Mouse (Mus musculus) cerebral cortex, adult 2 months (tissue): Measurements from ENCODE around the gene Tnnt1.

Experiments used
- WGBS: fragments of 180-500 bp; shearing (Covaris S2); methylation state at CpG from one replicate; pipeline ENCODE4 v1.1.7; 2018; 5-methylcytosine and 5-hydroxymethylcytosine counted together

Tnnt1 gene

DNA sequence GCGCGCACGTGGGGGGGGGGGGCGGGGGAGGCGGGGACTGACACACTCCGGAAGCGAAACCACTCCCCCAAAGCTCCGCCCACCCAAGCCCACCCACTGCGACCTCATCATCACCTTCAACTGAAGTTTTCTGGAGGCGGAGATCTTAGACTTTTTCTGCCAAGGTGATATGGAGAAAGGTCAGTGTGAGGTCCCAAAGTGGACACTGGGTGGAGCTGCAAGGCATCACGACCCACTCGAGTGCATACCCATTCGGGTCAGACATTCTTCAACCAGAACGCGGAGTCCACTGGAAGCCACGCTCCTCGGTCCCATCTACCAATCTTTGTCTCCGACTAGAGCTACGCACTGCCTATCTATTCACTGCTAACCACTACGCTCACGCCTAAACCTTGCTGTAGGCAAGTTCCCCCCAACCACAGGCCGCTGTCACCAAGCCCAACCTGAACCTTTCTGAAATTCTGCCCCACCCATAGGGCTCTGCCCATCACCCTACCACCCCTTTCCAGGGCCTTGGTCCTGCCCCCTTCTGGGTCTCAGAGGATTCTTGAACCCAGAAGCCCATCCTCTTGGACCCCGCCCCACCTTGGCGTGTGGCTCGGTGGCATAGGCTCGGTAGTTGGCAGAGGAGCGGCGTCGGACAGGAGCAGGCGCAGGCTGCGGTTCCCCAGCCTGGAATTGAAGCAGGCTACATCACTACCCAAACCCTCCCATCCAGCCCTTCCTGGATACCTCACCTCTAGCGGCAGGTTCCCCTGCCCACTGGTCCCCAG is 5.2 kb upstream of the Tnnt1 start:
- 37% methylated on average over 32 of the region's 32 CpGs for WGBS

DNA sequence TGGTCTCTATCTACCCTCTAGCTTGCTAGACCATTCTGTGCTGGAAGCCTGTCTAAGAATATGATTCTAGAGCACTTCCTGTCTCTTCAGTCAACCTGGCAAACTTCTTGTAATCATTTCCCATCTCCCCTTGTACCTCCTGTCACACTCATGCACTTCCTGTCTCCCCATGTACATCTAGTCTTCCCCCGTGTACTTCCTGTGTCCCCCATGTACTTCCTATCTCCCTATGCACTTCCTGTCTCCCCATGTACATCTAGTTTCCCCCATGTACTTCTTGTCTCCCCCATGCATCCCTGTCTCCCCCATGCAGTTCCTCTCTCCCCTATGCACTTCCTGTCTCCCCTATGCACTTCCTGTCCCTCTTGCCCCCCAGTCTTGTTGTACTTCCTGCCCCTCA is 2.3 kb upstream of the Tnnt1 start:
- WGBS, result 77% methylated on average over 1 of the region's 1 CpGs

DNA sequence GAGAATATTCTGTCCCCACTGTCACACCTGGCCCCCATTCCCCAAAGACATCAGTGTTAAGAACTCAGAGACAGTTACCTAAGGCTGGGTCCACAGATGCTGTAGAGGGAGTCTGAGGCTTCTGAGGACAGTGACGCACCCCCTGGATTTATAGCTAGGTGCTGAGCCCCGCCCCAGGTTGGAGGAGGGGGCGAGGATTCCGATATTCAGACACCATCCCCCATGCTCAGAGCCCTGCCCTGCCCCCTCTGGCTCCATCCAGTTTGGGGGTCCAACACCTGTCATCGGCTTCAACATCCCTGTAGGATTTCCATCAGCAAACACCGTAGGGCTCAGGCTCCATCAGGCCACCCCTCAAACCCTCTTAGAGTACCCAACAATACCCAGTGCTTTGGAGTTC is 329 bp downstream of the Tnnt1 start:
- 67% methylated on average over 6 of the region's 6 CpGs for WGBS

DNA sequence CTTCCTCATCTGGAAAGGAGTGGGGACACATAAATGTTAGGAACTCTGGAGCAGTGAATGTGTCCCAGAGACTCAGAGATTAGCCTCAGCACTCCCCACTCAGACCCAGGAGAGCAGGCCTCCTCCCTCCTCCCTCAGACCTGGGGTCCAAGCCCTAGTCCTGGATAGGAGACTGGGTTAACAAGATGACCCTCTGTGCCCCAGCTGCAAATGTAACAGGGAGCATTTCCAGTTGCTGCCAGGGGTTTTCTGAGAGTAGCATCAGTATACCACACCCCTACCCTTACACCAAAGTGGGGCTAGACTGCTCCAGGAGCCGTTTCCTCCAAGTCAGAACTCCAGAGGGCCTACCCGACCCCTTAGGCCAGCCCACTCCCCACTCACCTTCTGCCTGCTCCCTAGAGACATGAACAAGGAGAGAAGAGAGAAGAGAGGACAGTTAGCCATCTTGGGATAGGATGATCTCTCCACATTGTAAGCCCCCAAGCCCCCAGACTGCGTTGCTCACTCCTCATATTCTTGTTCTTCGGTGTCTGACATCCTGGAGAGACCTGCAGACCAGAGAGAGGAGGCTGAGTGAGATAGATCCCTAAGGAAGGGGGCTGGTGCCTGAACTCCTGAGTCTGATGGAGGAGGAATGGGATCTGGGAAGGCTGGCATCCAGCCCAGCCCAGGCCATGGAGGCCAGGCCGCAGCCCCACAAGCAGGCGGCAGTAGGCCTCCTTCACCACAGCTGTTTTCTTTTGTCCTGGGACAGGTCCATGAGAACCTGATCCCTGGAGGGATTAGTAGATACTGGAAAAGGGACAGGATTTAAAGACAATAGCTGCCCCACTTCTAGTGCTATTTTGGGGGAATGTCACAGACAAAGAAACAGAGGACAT is 2.1 kb downstream of the Tnnt1 start:
- WGBS, result 71% methylated on average over 6 of the region's 6 CpGs

DNA sequence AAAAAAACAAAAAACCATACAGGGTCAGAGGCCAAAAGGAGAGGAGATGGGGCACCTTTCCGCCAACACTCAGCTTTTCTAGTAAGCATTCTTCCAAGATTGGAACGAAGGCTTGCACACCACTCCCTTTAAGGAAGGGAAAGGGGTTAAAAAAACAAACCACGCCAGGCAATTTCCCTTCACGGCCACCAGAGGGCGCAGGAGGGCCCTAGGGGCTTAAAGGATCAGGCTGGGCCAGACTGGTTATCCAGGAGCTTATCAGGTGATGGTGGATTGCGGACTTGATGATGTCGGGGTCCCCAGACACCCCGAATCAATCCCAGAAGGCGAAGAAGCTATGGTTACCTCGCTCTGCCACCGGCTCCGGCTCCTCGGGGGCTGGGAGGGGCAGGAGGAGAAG is 2.9 kb downstream of the Tnnt1 start:
- 34% methylated on average over 13 of the region's 13 CpGs for whole genome bisulfite sequencing

DNA sequence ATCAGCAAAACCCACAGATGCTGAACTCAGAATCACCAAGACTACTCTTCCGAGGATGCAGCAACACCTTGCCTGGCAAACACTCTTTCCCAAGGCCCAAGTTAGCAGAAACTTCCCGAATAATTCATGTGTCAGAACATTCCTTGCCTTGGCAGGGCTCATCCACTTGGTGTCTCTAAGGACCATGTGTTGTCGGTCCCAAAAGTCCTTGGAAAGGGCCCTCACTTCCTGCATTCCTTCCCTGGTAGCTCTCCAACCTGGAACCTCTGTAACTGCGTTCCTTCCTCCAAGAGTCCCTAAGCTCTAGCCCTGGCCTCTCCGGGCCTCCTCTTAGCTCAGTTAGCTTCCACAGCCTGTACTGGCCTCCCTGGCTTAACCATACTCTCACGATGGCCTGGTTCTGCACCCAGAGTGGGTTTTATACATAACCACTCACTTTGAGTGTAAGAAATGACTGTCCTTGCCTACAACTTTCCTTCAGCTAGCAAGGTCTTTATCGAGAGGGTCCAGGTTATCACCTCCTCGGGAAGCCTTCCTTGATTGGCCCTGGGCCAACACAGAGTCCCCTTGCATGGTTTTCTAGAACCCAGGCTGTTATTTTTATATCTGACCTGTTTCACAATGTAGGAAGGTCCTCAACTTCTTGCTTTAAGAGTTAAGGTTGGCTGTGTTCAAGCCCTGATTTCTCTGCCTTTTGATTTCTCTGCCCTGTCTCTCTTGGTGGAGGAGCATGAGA is 4.5 kb downstream of the Tnnt1 start:
- WGBS, result 75% methylated on average over 8 of the region's 8 CpGs

DNA sequence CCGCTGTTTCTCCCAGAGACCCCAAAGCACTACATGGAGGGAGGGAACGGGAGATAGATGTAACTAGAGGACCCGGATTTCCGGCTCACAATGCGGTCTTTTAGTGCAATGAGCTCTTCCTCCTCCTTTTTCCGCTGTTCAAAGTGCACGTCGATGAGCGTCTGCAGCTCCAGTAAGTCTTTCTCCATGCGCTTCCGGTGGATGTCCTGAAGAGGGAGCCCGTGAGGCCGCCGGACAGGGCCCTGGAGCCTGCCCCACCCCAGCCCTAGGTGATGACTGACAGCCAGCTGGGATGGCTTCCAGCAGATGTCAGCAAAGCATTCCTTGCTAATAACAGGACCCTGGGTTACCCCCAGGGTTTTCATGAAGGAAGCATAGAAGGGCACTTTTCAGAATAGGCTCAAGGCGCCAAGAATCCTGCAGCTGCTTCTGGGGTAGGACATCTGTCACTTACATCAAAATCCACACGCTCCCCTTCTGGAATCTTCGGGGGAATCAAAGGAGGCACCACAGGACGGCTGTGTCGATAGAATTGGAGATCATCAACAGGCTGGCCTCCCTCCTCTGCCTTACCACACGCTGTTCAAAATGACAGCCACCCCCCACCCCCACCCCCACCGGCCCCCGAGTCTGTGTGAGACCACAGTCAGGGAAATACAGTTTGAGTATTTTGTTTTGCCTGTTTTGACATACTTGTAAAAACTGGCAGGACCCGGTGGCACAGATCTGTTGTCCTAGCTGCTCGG is 6.1 kb downstream of the Tnnt1 start:
- 27% methylated on average over 24 of the region's 24 CpGs for WGBS

DNA sequence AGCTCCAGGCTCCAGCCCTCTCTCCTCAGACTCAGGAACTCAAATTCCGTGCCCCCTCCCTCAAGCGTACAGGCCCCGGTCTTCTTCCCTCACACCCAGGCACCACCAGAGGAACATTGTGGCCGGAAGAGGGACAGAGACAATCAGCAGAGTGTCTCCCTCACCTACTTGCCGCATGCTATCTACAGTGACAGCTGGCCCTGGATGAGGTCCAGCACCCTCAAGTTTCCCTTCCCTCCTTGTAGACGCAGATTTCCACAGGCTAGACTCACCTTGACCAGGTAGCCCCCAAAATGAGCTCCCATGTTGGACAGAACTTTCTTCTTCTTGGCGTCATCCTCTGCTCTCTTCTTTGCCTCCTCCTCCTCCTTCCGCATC is 7.5 kb downstream of the Tnnt1 start:
- 70% methylated on average over 8 of the region's 8 CpGs for WGBS

DNA sequence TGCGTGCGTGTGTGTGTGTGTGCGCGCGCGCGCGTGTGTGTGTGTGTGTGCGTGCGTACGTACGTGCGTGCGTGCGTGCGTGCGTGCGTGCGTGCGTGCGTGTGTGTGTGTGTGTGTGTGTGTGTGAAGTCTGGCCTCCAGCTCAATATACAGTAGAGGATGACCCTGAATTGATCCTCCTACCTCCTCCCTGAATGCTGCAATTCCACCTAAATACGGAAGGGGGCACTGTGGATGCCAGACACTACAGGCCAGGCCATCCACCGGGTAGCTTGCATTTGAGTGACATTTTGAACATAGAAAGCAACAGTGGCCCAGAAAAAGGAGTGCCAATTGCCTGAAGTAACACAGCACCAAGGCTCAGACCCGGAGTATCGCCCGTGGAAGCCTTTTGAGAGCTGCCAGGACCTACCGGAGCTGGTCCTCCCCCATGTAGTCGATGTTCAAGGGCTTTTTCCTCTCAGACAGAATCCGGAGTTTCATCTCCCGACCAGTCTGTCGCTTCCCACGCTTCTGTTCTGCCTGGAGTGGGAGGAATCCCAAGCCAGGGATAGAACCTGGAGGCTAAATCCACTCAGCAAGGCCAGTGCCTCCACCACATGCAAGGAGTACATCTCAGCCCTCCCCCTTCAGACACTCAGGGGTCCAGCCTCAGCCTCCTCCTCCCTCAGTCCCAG is 8.0 kb downstream of the Tnnt1 start:
- 70% methylated on average over 32 of the region's 32 CpGs for WGBS

DNA sequence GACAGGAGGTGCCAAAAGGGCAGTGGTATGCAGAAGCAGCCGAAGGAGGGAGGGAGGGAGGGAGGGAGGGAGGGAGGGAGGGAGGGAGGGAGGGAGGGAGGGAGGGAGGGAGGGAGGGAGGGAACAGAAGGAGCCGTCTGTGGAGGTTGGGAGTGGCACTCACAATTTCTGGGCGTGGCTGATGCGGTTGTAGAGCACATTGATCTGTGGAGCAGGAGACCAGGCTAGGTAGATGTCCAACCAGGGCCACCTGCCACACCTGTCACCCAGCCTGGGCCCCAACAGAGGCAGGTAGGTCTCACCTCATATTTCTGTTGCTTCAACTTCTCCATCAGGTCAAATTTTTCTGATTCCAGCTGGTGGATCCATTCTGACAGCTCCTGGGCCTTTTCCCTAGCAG is 9.0 kb downstream of the Tnnt1 start:
- 79% methylated on average over 3 of the region's 4 CpGs for WGBS

DNA sequence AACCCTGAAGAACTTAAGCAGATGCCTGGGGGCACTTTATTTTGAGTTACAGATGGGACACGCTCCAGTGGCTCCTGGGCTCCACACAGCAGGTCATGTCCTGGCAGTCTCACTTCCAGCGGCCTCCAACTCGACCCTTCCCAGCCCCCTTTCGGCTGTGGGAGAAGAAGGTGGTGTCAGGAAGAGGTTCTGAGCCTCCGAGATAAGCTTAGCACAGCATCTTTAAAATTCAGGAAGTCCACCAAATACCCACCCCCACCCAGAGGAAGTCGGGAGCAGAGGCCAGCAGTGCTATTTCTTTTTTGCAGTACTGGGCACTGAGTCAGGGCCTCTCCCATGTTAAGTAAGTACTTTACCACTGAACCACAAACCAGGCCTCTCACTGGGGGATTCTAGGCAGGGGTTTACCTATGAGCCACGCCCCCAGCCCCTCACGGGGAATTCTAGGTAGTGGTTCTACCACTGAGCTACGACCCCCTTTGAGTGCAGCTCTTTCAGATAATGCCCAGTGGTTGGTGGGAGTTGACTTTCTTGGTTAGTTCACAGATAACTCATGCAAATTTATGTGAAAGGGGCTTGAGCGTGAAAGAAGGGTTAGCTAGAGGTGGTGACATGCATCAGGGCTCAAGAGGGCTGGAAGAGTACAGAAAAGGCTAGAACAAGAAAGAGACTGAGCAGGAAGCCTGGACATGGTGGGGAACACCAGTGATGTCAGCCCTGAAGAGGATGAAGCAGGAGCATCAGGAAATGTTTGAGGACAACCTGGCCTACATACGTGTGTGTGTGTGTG is 11.3 kb downstream of the Tnnt1 start:
- 69% methylated on average over 11 of the region's 11 CpGs for WGBS

DNA sequence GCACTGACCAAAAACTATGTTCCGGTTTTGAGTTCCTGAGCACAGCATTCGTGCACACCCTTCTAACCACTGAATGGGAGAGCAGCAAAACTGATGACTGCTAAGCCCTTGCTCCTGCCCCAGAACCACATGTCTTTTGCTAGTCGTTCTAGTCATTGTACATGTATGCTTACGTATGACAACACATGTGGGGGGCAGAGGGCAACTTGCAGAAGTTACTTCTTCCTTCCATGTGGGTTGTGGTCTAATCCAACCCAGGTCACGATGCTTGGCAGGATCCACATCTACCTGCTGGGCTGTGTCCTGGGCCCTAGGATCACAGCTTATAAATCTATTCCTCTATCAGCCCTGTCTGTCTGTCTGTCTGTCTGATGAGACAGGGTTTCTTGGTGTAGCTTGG is 12.3 kb downstream of the Tnnt1 start:
- WGBS, result 88% methylated on average over 5 of the region's 5 CpGs

DNA sequence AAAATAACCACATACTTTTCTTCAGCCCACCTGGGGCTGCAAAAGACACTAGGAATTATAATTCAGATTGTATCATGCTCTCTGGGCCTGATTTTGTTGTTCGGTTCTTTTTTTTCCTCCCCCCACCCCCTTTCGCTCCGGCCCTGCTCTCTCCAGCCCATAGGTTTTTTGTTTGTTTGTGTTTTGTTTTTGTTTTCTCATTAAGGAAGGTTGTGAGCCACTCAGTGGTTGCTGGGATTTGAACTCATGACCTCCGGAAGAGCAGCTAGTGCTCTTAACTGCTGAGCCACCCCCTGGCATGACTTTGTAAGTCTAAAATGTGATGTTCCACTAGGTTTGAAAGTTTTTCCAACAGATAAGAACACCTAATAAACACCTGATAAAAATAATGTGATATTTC is 13.1 kb downstream of the Tnnt1 start:
- WGBS, result 83% methylated on average over 4 of the region's 4 CpGs

DNA sequence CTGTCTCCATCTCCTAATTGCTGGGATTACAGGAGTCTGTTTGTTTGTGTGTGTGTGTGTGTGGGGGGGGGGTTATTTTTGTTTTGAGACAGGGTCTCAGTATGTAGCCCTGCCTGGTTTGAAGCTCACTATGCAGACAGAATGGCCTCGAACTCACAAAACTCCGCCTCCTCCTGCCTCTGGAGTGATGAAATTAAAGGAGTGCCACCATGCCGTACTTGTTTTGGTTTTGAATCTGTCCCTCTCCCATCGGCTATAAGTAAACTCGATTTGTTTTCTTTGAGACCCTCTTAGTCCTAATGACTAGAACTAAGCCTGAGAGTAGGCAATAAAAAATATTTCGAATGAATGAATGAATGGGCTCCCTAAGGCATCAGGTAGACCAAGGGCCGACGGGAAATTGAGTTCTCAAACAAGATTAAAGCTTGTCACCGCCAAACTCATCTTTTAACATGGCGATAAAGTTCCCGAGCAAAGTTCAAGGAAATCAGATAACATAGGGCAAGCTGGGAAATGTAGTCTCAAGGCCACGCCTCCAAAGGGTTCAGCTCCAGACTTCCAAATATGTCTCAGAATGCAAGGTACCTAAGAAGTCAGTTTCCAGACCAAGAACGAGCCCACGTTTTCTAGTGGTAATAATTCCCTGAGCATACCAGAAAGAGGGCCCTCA is 13.6 kb downstream of the Tnnt1 start:
- 6% methylated on average over 14 of the region's 14 CpGs for WGBS

DNA sequence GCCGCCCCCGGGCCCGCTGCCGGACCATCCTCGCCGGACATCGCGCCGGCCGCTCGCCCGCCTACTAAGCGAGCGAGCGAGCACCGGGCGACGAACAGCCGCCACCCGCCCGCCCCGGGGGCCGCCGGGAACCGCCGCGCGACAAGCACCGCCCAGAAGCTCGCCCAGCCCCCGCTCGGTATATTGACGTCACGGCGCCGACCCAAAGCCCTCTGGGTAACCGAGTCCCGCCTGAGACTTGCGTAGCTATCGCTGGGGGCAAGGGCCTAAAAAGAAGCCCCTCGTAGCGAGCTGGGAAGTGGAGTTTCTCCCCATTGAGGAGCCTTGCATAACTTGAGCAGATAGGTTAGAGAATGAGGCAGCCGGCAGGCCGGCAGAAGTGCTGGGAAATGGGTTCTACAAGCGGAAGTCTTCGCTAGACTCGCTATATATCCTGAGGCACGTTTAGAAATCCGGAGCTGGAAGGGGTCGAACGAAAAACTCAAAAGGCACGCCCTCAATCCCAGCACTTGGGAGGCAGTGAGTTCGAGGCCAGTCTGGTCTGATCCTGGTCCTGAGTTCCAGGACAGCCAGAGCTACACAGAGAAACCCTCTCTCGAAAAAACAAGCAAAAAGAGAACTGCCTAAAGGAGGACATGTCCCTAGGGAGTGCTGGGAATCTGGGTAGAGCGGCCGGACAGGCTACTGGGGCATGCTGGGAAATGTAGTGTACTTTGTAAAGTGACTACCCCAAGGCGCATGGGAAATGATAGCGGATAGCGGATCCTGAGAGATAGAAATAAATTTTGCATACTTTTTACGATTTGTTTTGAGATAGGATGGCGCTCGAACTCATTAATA is 14.4 kb downstream of the Tnnt1 start, which contains the start of gene Ppp1r12c:
Gene Ppp1r12c (minus strand): TSS at position 123 of the 840 bp plus-strand sequence.
- WGBS, result under 1% methylated on average over 62 of the region's 62 CpGs

DNA sequence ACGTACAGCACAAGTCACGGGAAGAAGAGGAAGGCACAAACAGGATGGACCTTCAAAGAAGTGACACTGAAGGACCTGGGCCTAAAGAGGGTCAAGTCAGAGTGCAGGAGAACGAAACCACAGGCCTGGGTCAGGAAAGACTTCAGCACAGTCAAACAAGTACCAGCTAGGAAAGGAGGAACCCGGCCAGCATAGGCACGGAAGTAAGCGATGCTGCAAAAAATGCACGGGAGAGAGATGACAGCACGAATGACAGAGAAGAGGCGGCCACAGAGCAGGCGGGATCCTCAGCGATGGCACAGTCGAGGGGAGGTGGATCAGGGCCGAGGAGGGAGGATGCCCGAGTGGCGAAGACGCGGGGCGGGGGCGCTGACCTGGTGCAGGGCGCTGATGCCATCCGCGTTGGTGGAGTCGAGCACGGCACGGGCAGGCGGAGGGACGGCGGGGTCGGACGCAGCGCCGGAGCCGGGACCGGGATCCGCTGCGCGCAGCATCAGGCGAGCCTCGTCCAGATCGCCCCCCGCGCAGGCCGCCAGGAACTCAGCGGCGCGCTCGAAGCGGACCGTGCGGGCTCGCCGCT is 15.2 kb downstream of the Tnnt1 start:
- 1% methylated on average over 43 of the region's 52 CpGs for WGBS

DNA sequence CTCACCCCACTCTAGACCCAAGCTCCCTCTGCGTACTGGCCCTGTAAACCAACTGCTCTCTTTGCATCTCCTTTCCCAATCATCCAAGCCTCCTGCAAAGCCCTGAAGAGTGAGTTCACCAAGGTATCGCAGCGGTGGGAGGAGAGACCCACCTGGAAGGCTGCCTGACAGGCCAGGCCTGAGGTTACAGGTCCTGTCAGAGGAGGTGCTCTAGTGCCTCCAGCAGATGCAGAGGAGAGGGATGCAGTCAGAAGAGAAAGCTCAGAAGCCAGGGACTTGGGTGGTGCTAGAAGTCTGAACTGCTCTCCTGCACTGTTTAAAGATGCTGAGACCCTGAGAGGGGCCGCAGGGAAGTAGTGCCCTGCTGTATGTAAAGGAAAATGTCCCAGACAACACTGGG is 17.1 kb downstream of the Tnnt1 start:
- 79% methylated on average over 4 of the region's 4 CpGs for WGBS

DNA sequence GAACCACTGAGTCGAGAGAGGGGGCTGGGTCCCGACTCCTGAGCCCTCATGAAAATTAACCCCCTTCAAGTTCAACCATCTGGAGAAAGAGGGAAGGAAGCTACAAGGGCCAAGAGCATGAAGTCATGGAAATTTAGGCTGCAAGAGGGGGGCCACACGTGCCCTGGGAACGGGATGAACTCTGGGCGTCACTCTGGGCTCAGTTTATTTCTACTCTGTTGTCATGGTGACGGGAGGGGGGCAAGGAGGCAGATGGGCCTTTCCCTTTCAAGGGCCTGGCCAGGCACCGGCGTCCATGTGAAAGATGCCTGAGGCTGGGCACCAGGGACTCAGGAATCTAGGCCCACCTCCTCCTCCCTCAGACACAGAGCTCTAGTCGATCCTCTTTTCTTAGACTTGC is 17.9 kb downstream of the Tnnt1 start:
- 7% methylated on average over 9 of the region's 9 CpGs for WGBS
